Mouse (Mus musculus): ENCODE measurements around the gene Pla2g10. TPM values are rescaled to one million over a fixed set of nuclear protein-coding genes. Genes with fewer than 3 reads are reported as not detected.
"Not testable (repeated sequence)": the region's sequence is repeated elsewhere in the genome, so short reads cannot be mapped to it uniquely, and the experiment has no call there.

Pla2g10 gene
- not detected for total RNA-seq (2021)
- long read RNA-seq, experiment 1, partial matches to known transcripts: 0 of 28 reads
- long read RNA-seq, experiment 1, other reads (novel, unspliced or antisense): 28 of 28 reads
- long read RNA-seq, experiment 2, partial matches to known transcripts: 0 of 26 reads
- long read RNA-seq, experiment 2, other reads (novel, unspliced or antisense): 26 of 26 reads

GRCm38 (mm10) chr16:13730285-13731255 is at the start of gene Pla2g10:
Gene Pla2g10 (minus strand): TSS chr16:13730983.
- TF ChIP-seq CTCF (conservative IDR thresholded peaks at IDR 0.05): no peak
- H3K4me3 ChIP-seq: no peak within 1 kb of the TSS

GRCm38 (mm10) chr16:13774651-13775050 is 43.9 kb upstream of the Pla2g10 start:
- DNase-seq (ENCODE audit: low spot score in 2 of 2); H3K27ac ChIP-seq; H3K4me3 ChIP-seq: not testable (repeated sequence)

More at GRCm38 (mm10) chr16:13730285-13731255, at the start of gene Pla2g10:
- no peak for DNase-seq (ENCODE audit: low spot score in 2 of 2)
- no peak within 1 kb of the TSS for H3K27ac ChIP-seq

GRCm38 (mm10) chr16:13774011-13774410 is 43.2 kb upstream of the Pla2g10 start:
- not testable (repeated sequence) for H3K4me3 ChIP-seq; DNase-seq (ENCODE audit: low spot score in 2 of 2); H3K27ac ChIP-seq

GRCm38 (mm10) chr16:13772051-13772450 is 41.3 kb upstream of the Pla2g10 start:
- not testable (repeated sequence) for H3K27ac ChIP-seq; DNase-seq (ENCODE audit: low spot score in 2 of 2); H3K4me3 ChIP-seq

- not testable (repeated sequence) for DNase-seq (ENCODE audit: low spot score in 2 of 2); H3K27ac ChIP-seq; H3K4me3 ChIP-seq
Measured at GRCm38 (mm10) chr16:13771603-13772002, 40.8 kb upstream of the Pla2g10 start.

GRCm38 (mm10) chr16:13766367-13766766 is 35.6 kb upstream of the Pla2g10 start:
- TF ChIP-seq CTCF (conservative IDR thresholded peaks at IDR 0.05): no peak
- DNase-seq (ENCODE audit: low spot score in 2 of 2): no peak
- Histone ChIP-seq H3K4me3 (no peak overlapping the region), H3K27ac (no peak overlapping the region)

- no peak for DNase-seq (ENCODE audit: low spot score in 2 of 2)
- H3K4me3 ChIP-seq: no peak overlapping the region
- H3K27ac ChIP-seq: no peak overlapping the region
- no peak for TF ChIP-seq CTCF (conservative IDR thresholded peaks at IDR 0.05)
Measured at GRCm38 (mm10) chr16:13764519-13764918, 33.7 kb upstream of the Pla2g10 start.

- not testable (repeated sequence) for H3K27ac ChIP-seq; DNase-seq (ENCODE audit: low spot score in 2 of 2); H3K4me3 ChIP-seq
Measured at GRCm38 (mm10) chr16:13762807-13763206, 32.0 kb upstream of the Pla2g10 start.

- TF ChIP-seq CTCF (conservative IDR thresholded peaks at IDR 0.05): no peak
- Histone ChIP-seq H3K27ac (no peak overlapping the region), H3K4me3 (no peak overlapping the region)
- DNase-seq (ENCODE audit: low spot score in 2 of 2): no peak
Measured at GRCm38 (mm10) chr16:13757823-13758222, 27.0 kb upstream of the Pla2g10 start.

- DNase-seq (ENCODE audit: low spot score in 2 of 2): peak; percentile 94 to 96
Measured at GRCm38 (mm10) chr16:13754400-13755190, 23.8 kb upstream of the Pla2g10 start.

GRCm38 (mm10) chr16:13753986-13754385 is 23.2 kb upstream of the Pla2g10 start:
- Histone ChIP-seq H3K4me3 (peak overlapping the region; percentile 87), H3K27ac (peak overlapping the region; percentile 72; the same call in 1 of the 2 replicates)
- no peak for TF ChIP-seq CTCF (conservative IDR thresholded peaks at IDR 0.05)
- DNase-seq (ENCODE audit: low spot score in 2 of 2): no peak

More at GRCm38 (mm10) chr16:13754400-13755190, 23.8 kb upstream of the Pla2g10 start:
- Histone ChIP-seq H3K4me3 (peak overlapping the region; percentile 87), H3K27ac (peak overlapping the region; percentile 74)
- TF ChIP-seq CTCF (conservative IDR thresholded peaks at IDR 0.05): no peak

- no peak for TF ChIP-seq CTCF (conservative IDR thresholded peaks at IDR 0.05)
- Histone ChIP-seq H3K27ac (no peak overlapping the region), H3K4me3 (no peak overlapping the region)
- no peak for DNase-seq (ENCODE audit: low spot score in 2 of 2)
Measured at GRCm38 (mm10) chr16:13750626-13751025, 19.8 kb upstream of the Pla2g10 start.

- DNase-seq (ENCODE audit: low spot score in 2 of 2): no peak
- no peak for TF ChIP-seq CTCF (conservative IDR thresholded peaks at IDR 0.05)
- Histone ChIP-seq H3K27ac (no peak overlapping the region), H3K4me3 (no peak overlapping the region)
Measured at GRCm38 (mm10) chr16:13749981-13750380, 19.2 kb upstream of the Pla2g10 start.

Data from layer of hippocampus, adult 2 months (tissue).